8 mouse cellular contexts compared by ENCODE assay signal in genomic region chr11:79660361-79661205, GRCm38 (mm10).
DNase-seq lines count a peak whose midpoint lies in the region; ATAC-seq lines count a peak whose summit lies in the region.

No protein-coding gene starts in this region.

- ATAC-seq in megakaryocyte progenitor cell, adult 5-6 weeks (replicated peaks; ENCODE audit: poor library complexity), result peak; percentile 33

- DNase-seq in WW6 (ENCODE audit: low read depth, low spot score), result peak; percentile 94
- peak; percentile 86 for DNase-seq in cerebellum, adult 18-20 months
- peak; percentile 93 for DNase-seq in forelimb bud, embryonic 11.5 days (ENCODE audit: low read depth, low spot score)
- peak; percentile 75 for DNase-seq in hindlimb bud, embryonic 11.5 days (ENCODE audit: extremely low spot score, low read depth, low spot score)
- peak; percentile 76 to 88 for DNase-seq in left cerebral cortex, postnatal 14 days (ENCODE audit: low spot score in 2 of 2)
- DNase-seq in right cerebral cortex, postnatal 10 days (ENCODE audit: low spot score in 2 of 2), result peak; percentile 86 to 88
- peak; percentile 89 for DNase-seq in urinary bladder, postnatal 14 days (ENCODE audit: low spot score)

- intact Hi-C loops in left cerebral cortex, postnatal 14 days (cut with DNase I), result no loop called here

Comparison
In these comparisons a context has a peak if more than half of its experiments do, and no peak if none do; other contexts are left out.
1. Peak in every context shown above with its lines: DNase-seq and ATAC-seq.